Mouse (Mus musculus) gastrocnemius, postnatal 36 days (tissue): Measurements from ENCODE around the gene Eva1c. TPM values are rescaled to one million over a fixed set of nuclear protein-coding genes. Genes with fewer than 3 reads are reported as not detected.

Source experiments
- microRNA-seq, 2 experiments: library from miRNA; unstranded; fragments of <30 nt; microRNA quantifications; one replicate each; pipeline ENCODE4 v1.2.0; 2021
- total RNA-seq, 2 experiments: library from RNA; stranded (reverse); gene quantifications; 2 replicates each; pipeline ENCODE4 v1.2.3; 2021

Eva1c gene
- total RNA-seq, 2 experiments from 2014 or later = 0.30 TPM; not detected in 1

Small RNAs within 50 kb of the gene (microRNA-seq; reads per million reads assigned to microRNA genes)
- gene Gm22933 = 0 reads per million in 2 experiments

Other genes starting within 250 kb of the Eva1c start
- 1 to 10 TPM; 1.0 to 1.2 TPM for gene Mis18a, start 99.3 kb upstream of the Eva1c start, total RNA-seq
- 1 to 10 TPM in 1 of 2 experiments, under 1 TPM in 1; 0.43 to 1.5 TPM for gene Mrap, start 88.5 kb upstream of the Eva1c start, total RNA-seq
- 1 to 10 TPM; 3.9 to 5.0 TPM for gene Urb1, start 16.3 kb upstream of the Eva1c start, total RNA-seq
- gene Cfap298, start 108.4 kb downstream of the Eva1c start, total RNA-seq = 10 to 100 TPM; 27.2 to 32.5 TPM
- 10 to 100 TPM; 11.2 to 11.5 TPM for gene Synj1, start 184.6 kb downstream of the Eva1c start, total RNA-seq
- gene Paxbp1, start 217.8 kb downstream of the Eva1c start, total RNA-seq = 10 to 100 TPM in 1 of 2 experiments, 1 to 10 TPM in 1; 8.5 to 11.5 TPM